Mouse (Mus musculus) central nervous system, embryonic 11.5 days (tissue): ENCODE data around the gene Gm21983. TPM values are rescaled to one million over a fixed set of nuclear protein-coding genes. Genes with fewer than 3 reads are reported as not detected.

Source experiments
- polyA plus RNA-seq: library from polyadenylated mRNA; depleted of rRNA; stranded (reverse); fragments of >200 nt; gene quantifications from 2 replicates; pipeline ENCODE4 v1.2.3, GENCODE M21; 2012; rRNA removed

Gene Gm21983
- 0.06 and 0.11 TPM in 2 replicates for polyA plus RNA-seq

DNA sequence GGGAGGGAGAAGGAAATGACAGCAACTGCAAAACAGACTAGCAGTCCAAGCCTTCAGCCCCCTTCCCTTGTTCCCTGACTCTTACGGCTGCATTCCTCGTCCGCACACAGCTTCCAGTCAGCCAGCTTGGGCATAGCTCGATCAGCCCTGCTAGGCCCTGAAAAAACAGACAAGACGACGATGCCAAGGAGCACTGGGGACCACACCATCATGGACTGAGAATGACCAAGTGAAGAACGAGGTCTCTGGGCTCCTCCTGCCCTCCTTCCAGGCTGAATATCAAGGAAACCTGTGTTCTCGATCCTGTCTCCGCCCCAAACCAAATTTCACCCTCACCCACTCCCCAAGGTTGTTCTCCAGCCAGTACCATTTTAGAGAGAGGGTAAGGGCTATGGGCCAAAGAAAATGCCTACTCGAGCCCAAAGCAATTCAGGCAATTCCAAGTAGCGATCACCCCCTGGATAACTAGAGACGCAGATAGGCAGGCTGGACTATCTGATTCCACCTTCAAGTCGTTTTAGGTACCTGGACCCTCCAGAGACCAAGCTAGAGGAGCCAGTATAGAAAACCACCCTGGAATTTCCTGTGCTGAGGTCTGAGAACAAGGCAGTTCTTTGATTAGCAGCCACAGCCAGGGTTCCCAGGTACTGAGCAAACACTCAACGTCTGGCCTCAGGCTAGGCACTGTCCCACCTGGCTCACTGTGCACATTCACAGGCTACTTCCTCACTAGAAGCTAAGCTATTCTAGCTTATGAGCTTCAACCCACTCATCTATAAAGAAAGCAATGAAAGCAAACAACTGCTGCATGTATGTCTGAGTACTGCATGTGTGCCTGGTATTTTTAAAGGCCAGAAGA lies at the start of gene Gm21983, which contains the start of gene Mia:
TSS of gene Gm21983 (minus strand) at position 250 of the 859 bp plus-strand sequence.
TSS of gene Mia (minus strand) at position 321 of the 859 bp plus-strand sequence.

DNA sequence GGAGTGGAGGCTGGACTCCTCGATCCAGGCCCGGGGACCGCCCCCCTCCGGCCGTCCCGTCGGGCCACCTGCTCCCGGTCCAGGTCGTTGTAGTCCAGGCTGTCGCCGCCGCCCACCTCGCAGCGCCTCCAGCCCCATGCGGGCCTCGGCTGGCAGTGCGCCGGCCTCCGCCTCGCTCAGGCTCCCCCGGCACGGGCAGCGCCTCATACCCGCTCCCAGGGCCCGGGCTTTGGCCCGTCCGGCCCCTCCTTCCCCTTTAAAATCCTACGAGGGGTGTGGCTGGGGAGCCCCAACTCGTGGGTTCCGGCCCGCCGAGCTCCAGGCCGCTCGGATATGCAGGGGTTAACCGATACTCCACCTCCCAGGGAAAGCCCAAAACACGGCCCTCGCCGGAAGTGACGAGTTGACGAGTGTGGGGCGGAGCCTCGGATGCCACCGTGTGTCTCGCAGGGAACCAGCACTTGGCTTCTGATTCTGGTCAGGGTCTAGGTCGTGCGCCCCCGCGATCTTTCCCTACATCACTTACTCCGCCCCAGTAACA lies 47.5 kb upstream of the Gm21983 start, which contains the start of gene Itpkc:
TSS of gene Itpkc (minus strand) at position 381 of the 541 bp plus-strand sequence.

DNA sequence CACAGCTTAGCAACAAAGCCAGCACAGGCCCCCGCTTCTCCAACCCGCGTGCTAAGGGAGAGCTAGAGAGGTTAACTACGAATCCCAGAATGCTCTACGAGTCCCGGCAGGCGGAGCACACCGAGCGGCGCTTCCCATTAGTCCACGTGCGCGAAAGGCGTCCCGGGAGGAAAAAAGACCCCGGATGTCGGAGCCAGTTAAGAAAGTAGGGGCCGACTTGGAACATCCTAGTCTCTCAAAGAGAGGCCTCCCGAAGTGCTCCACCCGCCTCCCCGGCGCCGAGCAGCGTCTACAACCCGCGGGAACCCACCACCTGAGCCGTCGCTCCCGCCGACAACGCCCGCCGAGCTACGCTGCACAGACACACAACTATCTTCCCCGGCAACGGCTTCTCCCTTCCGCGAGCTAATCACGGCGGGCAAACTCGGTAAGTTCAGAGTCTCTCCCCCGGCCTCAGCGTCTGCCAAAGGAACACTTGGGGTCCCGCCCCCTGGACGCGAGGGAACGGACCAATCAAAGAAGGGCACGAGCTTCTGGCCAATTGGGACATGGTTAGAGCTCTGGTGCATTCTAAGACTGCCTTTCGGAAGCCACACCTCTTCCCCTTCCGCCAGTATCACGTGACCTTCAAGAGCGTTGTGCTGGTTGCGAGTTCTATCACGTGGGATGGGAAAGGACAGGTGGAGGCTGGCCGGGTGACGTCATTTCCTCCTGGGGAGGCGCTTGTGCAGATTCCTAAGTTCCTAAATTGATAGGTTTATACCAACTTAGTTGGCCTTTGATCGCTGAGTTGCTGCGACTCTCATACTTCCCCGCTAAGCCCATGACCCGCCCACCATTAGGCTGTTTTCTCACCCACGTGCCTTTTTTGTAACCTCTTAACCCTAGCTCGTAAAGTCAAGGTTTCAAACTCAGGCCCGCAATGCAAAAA lies 15.1 kb upstream of the Gm21983 start, which contains the start of the genes BC024978 and Snrpa:
TSS of gene BC024978 (plus strand) at position 101 of the 931 bp plus-strand sequence.
TSS of gene Snrpa (minus strand) at position 591 of the 931 bp plus-strand sequence.

DNA sequence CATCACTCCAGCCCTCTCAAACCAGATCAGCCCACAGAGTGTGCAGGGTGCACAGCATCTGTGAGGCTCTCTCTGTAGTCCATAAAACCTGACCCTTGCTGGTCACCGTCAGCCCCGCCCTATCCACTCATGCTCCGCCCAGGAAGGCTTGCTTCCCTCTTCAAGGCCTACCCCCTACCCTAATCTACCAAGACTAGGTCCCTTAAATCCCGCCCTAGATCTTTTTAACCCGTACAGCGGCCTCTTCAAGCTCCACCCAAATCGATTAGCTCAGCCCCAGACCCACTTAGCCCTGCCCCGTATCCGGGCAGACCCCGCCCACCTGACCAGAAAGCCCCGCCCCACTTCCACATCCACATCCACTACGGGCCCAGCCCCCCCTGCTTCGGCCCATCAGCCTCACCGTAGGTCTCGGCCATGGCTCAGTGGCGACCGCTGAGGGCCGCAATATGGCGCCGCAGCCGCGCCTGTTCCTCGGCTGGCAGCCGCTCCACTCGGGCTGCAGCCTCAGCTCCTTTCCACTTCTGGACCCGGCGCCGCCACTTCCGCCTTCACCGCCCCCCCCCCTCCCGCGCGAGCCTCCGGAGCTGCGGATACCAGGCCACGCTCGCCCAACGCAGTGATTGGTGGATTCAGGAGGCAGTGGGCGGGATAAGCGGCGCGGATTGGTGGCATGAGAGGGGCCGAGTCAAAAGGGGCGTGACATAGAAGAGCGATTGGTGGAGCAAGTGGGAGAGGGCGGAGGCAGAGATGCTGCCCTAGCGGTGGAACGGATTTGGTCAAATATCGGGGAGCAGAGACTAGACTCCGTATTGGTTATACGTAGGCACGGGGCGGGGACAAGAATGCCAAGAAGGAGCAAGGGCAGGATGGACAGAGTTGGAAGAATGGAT lies 2.3 kb downstream of the Gm21983 start, which contains the start of gene Rab4b:
TSS of gene Rab4b (minus strand) at position 573 of the 893 bp plus-strand sequence.

DNA sequence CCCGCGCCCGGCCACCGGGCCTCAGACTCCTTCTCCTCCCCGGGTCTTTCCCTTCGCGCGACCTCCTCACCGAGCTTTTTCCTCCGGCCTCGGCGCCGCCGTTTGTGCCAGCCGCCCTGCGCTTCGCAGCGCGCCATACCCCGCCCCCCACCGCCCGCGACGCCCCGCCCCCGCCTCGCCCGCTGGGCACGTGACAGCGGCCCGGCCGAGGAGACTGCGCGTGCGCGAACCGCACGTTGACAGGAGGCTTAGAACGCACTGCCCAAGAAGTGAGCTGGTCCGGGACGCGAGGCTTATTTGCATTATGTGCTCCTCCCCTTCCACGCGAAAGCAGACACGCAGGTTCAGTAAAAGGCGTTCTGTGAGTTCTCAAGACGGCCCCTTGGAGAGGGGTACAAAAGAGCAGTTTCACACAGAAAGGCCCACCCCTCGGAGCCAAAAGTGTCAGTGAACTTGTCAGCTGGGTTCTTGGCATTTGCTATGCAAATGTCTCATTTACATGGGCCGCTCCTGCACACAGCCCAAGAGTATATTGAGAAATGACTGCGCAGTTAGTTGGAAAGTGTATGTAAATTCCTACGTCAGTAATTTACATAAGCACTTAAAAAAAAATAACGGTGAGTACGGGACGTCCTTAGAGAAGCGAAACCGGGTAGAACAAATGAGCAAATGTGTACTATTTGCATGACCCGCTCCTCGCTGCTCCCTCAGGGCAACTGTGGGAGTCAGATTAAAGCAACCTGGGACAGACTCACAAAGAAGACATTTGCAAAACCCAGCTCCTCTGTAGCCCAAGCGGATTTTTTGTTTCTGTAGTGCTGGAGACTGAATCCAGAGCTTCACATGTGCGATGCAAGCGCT lies 14.0 kb downstream of the Gm21983 start, which contains the start of gene Egln2:
TSS of gene Egln2 (minus strand) at position 189 of the 861 bp plus-strand sequence.

DNA sequence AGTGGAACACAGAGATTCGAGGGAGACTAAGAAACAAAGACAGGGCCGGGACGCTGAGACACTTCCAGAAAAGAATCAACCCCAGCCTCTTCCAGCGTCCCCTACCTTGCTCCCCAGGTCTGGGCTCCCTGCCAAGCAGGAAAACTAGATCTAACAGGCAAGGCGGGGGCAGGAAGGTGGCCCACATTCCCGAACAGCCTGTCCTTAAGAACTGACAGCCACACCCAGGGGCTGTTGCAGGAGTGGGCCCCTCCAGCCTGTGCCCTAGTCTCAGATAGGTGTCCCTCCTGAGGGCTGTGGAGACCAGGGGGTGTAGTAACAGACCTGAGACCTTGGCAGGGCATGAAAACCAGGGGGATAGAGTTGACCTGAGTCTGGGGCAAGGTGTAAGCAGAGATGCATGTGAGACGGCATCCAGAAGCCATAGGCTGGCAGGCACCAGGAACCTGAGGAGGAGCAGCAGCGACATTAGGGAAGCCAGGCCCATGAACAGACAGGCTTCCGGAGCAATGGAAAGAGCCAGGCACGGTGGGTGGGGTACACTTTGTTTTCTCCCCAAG lies 27.6 kb downstream of the Gm21983 start, which contains the start of gene Cyp2t4:
TSS of gene Cyp2t4 (plus strand) at position 510 of the 560 bp plus-strand sequence.

DNA sequence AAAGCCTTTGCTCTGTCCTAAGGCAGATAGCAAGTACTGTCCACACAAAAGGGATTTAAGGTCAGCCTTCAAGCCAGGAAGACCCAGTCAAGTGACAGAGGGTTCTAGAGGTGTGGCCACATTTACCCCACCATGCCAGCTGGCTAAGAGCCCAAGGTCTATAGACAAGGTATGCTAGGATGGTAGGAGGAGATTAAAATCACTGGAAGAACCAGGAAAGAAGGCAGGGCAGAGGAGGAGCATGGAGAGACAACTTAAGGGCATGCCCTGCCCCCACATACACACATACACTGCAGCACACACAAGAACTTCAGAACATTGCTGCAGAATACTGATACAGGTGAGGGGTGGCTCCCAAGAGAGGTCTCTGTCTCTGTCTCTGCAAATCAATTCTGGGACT lies 61.2 kb downstream of the Gm21983 start, which contains the start of gene Cyp2f2:
TSS of gene Cyp2f2 (plus strand) at position 234 of the 400 bp plus-strand sequence.

Other genes with a start within 250 kb of the Gm21983 start
- gene Cyp2a22, start 241.7 kb downstream of the Gm21983 start, polyA plus RNA-seq, result not detected in 2 replicates
- gene Cyp2a12, start 152.0 kb downstream of the Gm21983 start, polyA plus RNA-seq, result 0.08 TPM in 1 of 2 replicates, not detected in the other
- not detected in 2 replicates for gene Cyp2f2, start 61.2 kb downstream of the Gm21983 start, polyA plus RNA-seq
- gene Cyp2t4, start 27.4 kb downstream of the Gm21983 start, polyA plus RNA-seq, result not detected in 2 replicates
- 89.0 and 91.9 TPM in 2 replicates for gene Egln2, start 14.3 kb downstream of the Gm21983 start, polyA plus RNA-seq
- gene Rab4b, start 2.2 kb downstream of the Gm21983 start, polyA plus RNA-seq, result 55.6 and 59.6 TPM in 2 replicates
- gene Mia, start 71 bp upstream of the Gm21983 start, polyA plus RNA-seq, result 3.7 and 8.6 TPM in 2 replicates
- gene BC024978, start 14.7 kb upstream of the Gm21983 start, polyA plus RNA-seq, result 10.6 and 11.5 TPM in 2 replicates
- gene Snrpa, start 15.2 kb upstream of the Gm21983 start, polyA plus RNA-seq, result 257 and 374 TPM in 2 replicates
- gene Itpkc, start 47.6 kb upstream of the Gm21983 start, polyA plus RNA-seq, result 9.9 and 10.1 TPM in 2 replicates
- gene Coq8b, start 51.9 kb upstream of the Gm21983 start, polyA plus RNA-seq, result 28.7 and 30.6 TPM in 2 replicates
- 56.4 and 108 TPM in 2 replicates for gene Numbl, start 77.3 kb upstream of the Gm21983 start, polyA plus RNA-seq
- gene Ltbp4, start 156.6 kb upstream of the Gm21983 start, polyA plus RNA-seq, result 17.5 and 18.3 TPM in 2 replicates
- gene Shkbp1, start 174.9 kb upstream of the Gm21983 start, polyA plus RNA-seq, result 82.6 and 85.8 TPM in 2 replicates
- 0.41 and 0.44 TPM in 2 replicates for gene Gm20479, start 176.3 kb upstream of the Gm21983 start, polyA plus RNA-seq